Mouse (Mus musculus) left cerebral cortex, adult 2 months (tissue): Measurements from ENCODE around the gene Gm2a. TPM values are rescaled to one million over a fixed set of nuclear protein-coding genes. Genes with fewer than 3 reads are reported as not detected.

Experiments used
- DNase-seq, 2 experiments: peaks; one replicate each; pipeline ENCODE4 v3.0.0; 2021 to 2022; ENCODE audit warnings: low spot score in 2 of 2, mixed read lengths in 1 of 2; ENCODE audit errors: extremely low spot score in 1 of 2
- H3K27ac ChIP-seq: fragments of 200-600 bp; 2 replicates; pipeline ENCODE4 v1.8.1; 2022
- H3K4me3 ChIP-seq: fragments of 200-600 bp; 2 replicates; pipeline ENCODE4 v1.8.1; 2022
- CTCF ChIP-seq: fragments of 200-600 bp; IDR thresholded peaks from 2 replicates; pipeline ENCODE4 v1.8.1; 2022; ENCODE audit warnings: antibody characterized with exemption, mild to moderate bottlenecking, moderate library complexity
- intact Hi-C: fragments of 180-260 bp; cut with DNase I; formaldehyde crosslinking; loops from one replicate; pipeline ENCODE4 v1.15.1; 2025
- total RNA-seq, 2 experiments: library from RNA; stranded (reverse); gene quantifications; 2 replicates each; pipeline ENCODE4 v1.2.3; 2021

The Gm2a gene
- total RNA-seq, 2 experiments from 2014 or later: 30.6 to 30.7 TPM

- intact Hi-C loops: no loop called here
- H3K4me3 ChIP-seq: no peak overlapping the region
- H3K27ac ChIP-seq: no peak overlapping the region
- DNase-seq: no peak
- TF ChIP-seq CTCF: no peak
Observed at GRCm38 (mm10) chr11:55114291-55114690, 16.4 kb downstream of the Gm2a start.

GRCm38 (mm10) chr11:55116004-55116403 is 18.1 kb downstream of the Gm2a start:
- no peak for DNase-seq
- TF ChIP-seq CTCF: no peak
- intact Hi-C loops: no loop called here
- Histone ChIP-seq H3K27ac (no peak overlapping the region), H3K4me3 (no peak overlapping the region)

GRCm38 (mm10) chr11:55117031-55117430 is 19.1 kb downstream of the Gm2a start:
- no peak for DNase-seq
- H3K27ac ChIP-seq: no peak overlapping the region
- no peak for TF ChIP-seq CTCF
- intact Hi-C loops: no loop called here
- H3K4me3 ChIP-seq: no peak overlapping the region

- no peak overlapping the region for H3K27ac ChIP-seq
- intact Hi-C loops: no loop called here
- no peak for DNase-seq
- no peak overlapping the region for H3K4me3 ChIP-seq
- TF ChIP-seq CTCF: no peak
Observed at GRCm38 (mm10) chr11:55120279-55120678, 22.4 kb downstream of the Gm2a start.

GRCm38 (mm10) chr11:55120821-55121271 is 22.9 kb downstream of the Gm2a start:
- Histone ChIP-seq H3K4me3 (no peak overlapping the region), H3K27ac (peak overlapping the region; percentile 40; the same call in 1 of the 2 replicates)
- no peak for DNase-seq
- intact Hi-C loops: no loop called here
- TF ChIP-seq CTCF: no peak

GRCm38 (mm10) chr11:55121430-55121829 is 23.5 kb downstream of the Gm2a start:
- no peak for DNase-seq
- intact Hi-C loops: no loop called here
- no peak for TF ChIP-seq CTCF
- Histone ChIP-seq H3K4me3 (no peak overlapping the region), H3K27ac (no peak overlapping the region)

- no peak for TF ChIP-seq CTCF
- Histone ChIP-seq H3K4me3 (no peak overlapping the region), H3K27ac (no peak overlapping the region)
- DNase-seq: no peak
- intact Hi-C loops: no loop called here
Observed at GRCm38 (mm10) chr11:55126663-55127062, 28.7 kb downstream of the Gm2a start.

- TF ChIP-seq CTCF: no peak
- H3K4me3 ChIP-seq: no peak overlapping the region
- intact Hi-C loops: no loop called here
- DNase-seq: peak; percentile 18 to 24
- no peak overlapping the region for H3K27ac ChIP-seq
Observed at GRCm38 (mm10) chr11:55127937-55128336, 30.0 kb downstream of the Gm2a start.

- no peak for DNase-seq
- intact Hi-C loops: no loop called here
- no peak for TF ChIP-seq CTCF
- H3K27ac ChIP-seq: no peak overlapping the region
- H3K4me3 ChIP-seq: no peak overlapping the region
Observed at GRCm38 (mm10) chr11:55128411-55128810, 30.5 kb downstream of the Gm2a start.

- no peak overlapping the region for H3K27ac ChIP-seq
- intact Hi-C loops: no loop called here
- no peak for DNase-seq
- no peak for TF ChIP-seq CTCF
- no peak overlapping the region for H3K4me3 ChIP-seq
Observed at GRCm38 (mm10) chr11:55131077-55131742, 33.3 kb downstream of the Gm2a start.

- H3K4me3 ChIP-seq: no peak overlapping the region
- intact Hi-C loops: no loop called here
- DNase-seq: no peak
- H3K27ac ChIP-seq: no peak overlapping the region
- no peak for TF ChIP-seq CTCF
Observed at GRCm38 (mm10) chr11:55131946-55132345, 34.0 kb downstream of the Gm2a start.

- no peak overlapping the region for H3K27ac ChIP-seq
Observed at GRCm38 (mm10) chr11:55133204-55133603, 35.3 kb downstream of the Gm2a start.

GRCm38 (mm10) chr11:55134407-55134806 is 36.5 kb downstream of the Gm2a start:
- no peak overlapping the region for H3K4me3 ChIP-seq
- intact Hi-C loops: no loop called here
- no peak for TF ChIP-seq CTCF
- no peak for DNase-seq
- no peak overlapping the region for H3K27ac ChIP-seq

More at GRCm38 (mm10) chr11:55133204-55133603, 35.3 kb downstream of the Gm2a start:
- intact Hi-C loops: no loop called here
- TF ChIP-seq CTCF: no peak
- no peak for DNase-seq
- H3K4me3 ChIP-seq: no peak overlapping the region
